Mouse (Mus musculus): ENCODE results near the gene Naglu.

DNA sequence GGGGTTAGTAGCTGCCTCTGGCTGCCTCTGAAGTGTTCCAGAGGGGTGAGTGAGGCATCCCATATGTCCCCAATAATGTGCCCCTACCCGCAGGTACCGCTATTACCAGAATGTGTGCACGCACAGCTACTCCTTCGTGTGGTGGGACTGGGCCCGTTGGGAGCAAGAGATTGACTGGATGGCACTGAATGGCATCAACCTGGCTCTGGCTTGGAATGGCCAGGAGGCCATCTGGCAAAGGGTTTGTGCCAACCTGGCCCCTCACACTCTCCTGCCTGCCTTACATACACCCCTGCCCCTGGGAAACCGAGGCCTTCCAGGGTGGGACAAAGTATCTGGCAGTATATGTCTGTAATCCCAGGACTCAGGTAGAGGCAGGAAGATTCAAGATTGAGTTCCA lies 1.2 kb downstream of the Naglu start:
- no peak for TF ChIP-seq EP300 (IDR thresholded peaks at IDR 0.05; ENCODE audit: insufficient read depth, low read depth, low read length)
- TF ChIP-seq POLR2A (IDR thresholded peaks at IDR 0.05; ENCODE audit: insufficient read depth, low read length), result no peak

All from ES-Bruce4 (cell line).